Mouse (Mus musculus) lung, postnatal 36 days (tissue): Measurements from ENCODE around the gene Aadac.
A peak's percentile ranks its signal among the peaks of the same experiment; 100 is the strongest.

Experiments
- DNase-seq: peaks from one replicate; pipeline ENCODE4 v3.0.0; 2022; ENCODE audit warnings: mixed read lengths

The Aadac gene

DNA sequence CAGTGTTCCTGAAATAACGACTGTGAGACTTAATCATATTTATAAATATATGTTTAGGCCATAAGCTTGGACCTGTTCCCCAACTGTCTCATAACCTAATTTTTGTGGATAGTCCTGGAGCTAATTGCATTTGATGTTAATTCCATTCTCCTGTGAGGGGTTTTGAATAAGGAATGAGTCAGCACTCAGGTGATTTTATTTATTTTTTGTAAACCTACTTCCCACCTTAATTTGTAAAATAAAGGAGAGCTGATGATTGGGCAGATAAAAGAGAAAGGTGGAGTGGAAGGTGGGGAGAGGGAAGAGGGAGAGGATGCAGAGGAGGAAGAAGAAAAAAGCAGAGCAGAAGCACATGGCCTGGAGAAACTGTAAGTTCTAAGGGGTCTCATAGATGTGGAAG lies at the start of gene Aadac:
Gene Aadac, plus strand, starts transcription at position 301 of the 400 bp plus-strand sequence.
- DNase-seq = no peak

DNA sequence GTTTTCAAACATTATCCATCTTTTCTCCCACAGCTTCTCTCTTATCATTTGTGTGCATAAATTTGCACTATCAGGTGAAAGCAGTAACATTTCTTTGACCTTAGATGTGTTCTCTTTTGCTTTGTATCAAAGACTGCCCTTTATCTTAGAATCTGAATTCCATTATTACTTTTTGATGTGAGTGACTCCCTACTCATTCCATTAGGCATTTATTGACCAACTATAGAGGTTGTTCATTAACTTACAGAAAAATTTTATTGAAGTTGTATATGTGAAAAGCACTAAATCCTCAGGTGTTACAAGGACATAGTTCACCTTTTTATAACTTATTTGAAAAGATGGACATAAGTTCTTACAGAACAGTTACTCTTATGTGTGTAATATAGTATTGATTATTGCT lies 21.9 kb upstream of the Aadac start:
- DNase-seq = no peak

DNA sequence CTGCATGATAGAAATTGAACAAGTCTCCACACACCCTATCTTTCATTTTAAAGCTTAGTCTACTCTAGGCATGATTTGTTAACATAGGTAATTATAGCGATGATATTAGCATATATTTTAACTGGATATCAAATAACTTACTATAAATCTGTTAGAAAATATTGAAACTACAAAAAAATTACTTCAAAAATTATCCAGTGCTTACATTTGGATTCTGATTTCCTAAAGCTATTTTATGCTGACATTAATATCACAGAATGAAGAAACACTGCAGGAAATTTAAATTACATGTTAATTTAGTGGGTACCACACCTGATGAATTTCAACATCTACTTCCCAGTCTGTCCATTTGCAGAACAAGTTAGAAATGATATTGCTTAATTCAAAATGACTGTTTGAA lies 19.1 kb upstream of the Aadac start, which contains the start of gene Aadacl2:
Gene Aadacl2, plus strand, starts transcription at position 301 of the 400 bp plus-strand sequence.
- DNase-seq = no peak

DNA sequence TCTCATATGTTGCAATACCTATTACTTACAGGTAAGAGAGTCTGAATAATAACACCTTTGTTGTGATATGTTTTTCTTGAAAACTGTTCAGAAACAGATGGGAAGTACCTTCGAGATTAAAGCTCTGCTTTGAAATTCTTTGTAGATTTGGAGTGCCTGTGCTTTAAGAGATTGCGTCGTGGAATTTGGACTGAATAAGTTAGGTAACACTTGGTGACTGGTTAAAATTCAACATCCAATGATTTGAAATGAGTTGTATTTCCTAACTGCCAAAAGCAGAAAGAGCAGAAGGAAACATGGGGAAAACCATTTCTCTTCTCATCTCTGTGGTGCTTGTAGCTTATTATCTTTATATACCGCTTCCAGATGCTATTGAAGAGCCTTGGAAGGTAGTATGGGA lies 6.0 kb downstream of the Aadac start:
- no peak for DNase-seq

DNA sequence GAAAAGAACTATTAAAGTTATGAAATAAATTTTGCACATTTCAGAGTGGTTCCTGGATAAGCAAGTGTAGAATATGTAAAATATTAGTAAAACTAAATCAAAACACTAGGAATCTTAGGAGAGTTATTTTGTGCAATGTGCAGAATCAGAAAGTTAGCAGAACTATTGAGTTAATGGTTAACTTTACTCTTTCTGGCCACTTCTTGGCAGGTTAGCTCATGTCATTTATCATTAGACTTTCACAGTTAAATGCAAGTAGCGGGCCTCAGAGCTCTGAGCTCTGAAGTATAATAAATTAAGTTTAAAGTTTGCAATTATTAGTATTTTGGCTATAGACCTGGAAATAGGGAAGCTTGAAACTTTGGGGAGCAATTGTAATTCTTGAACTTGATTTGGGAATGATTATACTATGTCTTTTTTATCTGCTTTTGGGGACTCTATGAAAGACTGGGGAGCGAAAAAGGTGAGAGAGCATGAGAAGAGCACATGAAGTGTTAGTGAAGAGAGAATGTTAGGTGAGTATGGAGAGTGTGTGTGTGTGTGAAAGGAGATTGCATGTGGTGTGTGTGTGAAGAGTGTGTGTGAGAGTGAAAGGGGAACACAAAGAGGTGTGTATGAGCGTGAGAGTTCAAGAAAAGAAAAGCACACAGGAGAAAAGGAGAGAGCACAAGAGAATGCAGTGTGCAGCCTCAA lies 20.9 kb downstream of the Aadac start:
- no peak for DNase-seq

DNA sequence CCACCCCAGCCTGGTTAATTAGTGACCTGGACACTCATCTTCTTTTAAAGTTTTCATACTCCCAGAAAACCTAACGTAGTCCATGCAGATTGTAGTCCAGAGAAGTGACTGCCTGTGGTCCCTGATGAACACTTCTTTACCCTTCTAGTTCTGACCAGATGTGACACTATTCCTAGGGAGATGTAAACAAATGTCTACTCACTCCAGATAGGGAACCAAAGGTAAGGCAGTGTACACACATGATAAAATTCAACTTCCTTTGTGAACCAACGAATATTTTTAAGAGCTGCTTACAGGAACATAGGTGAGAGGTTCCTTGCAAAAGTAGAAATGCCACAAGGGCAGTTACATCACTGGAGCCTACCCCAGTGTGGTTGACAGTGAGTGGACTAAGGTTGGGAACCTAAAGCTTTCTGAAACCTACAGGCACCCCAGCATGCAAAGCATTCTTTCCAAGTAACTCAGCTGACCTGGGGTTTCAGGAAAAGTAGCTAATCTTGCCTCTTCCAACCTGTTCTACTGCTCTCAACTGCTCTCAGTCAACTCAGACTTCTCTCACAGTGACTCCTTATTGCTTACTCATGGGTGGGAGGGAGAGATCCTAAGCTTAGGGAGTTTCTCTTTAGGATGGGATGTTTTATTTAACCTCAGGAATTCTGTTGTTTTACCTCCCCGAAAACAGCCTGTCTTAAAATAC lies 27.9 kb downstream of the Aadac start:
- DNase-seq = no peak

DNA sequence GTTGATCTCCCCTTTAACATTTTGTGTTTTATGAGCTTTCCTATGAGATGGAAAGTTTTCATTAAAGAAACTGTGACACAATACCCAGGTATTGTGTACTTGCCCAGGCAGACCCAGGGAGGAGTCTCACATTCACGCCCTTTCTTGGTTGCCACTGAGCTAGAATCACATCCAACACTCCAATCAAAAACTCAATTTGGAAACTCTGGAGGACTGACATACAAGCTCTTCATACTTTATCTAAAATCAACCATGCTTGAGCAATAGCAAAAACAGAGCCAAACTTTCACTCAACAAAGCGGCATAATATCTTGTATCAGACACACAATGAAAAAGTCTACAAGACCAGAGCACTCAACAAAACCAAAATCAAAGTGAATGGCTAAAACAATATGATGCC lies 28.4 kb downstream of the Aadac start:
- DNase-seq = peak; percentile 2

DNA sequence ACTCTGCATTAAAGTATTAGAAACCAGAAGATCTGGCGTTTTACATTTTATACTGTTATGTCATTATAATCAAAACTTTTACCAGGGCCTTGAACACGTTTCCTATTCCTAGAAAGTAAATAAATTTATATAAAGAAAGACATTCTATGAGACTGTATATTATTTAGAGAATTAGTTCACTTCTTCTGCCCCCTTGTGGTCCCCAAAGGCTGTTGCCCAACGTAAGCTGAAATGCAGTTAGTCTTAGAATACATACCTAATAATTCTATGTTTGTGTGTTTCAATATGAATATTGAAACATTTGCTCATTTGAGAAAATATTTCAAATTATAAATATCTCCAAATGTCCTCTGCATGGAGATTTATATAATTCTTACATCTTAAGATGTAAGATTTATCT lies 30.9 kb downstream of the Aadac start:
- DNase-seq = peak; percentile 46

DNA sequence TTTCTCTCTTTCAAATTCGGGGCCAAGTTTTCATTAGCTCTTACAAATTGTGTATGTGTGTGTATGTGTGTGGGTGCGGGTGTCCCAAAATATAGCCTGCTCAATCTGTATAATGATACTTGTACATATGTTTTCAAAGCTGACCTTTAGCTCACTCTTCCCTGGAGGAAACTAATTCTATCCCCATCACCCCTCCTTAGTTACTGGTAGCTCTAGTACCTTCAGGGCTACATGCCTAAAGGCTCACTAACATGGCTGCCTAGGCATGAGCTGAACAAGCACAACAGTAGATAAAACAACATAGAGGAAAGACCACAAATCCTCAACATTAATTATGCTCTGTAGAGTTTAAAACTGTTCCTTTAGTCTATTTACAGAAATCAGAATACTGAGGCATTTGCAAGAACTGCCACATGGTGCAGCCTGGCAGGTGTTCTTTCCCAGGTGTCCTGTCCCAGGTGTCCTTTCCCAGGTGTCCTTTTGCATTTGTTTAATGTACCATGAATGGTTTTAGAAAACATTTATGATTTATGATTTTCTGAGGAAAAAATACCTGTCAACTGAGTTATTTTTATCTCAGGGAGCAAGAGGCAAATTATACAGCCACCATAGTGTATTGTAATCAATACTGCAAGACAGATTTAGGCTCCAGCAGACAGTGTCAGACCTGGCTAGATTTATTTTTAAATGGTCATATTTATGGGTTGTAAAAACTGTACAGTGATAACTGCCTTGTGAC lies 31.7 kb downstream of the Aadac start:
- DNase-seq = no peak

DNA sequence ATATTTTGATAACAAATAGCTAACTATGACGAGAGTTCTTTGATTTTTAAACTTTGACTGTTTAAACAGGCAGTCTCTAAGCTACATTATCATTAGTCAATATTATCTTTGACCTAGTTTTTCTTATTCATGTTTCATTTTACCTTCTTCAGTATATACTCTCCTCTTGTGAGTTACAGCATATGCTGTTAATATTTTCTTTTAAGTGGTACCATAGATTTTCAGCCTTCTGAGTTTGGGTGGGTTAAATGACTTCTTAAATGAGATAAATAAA lies 32.2 kb downstream of the Aadac start:
- no peak for DNase-seq

DNA sequence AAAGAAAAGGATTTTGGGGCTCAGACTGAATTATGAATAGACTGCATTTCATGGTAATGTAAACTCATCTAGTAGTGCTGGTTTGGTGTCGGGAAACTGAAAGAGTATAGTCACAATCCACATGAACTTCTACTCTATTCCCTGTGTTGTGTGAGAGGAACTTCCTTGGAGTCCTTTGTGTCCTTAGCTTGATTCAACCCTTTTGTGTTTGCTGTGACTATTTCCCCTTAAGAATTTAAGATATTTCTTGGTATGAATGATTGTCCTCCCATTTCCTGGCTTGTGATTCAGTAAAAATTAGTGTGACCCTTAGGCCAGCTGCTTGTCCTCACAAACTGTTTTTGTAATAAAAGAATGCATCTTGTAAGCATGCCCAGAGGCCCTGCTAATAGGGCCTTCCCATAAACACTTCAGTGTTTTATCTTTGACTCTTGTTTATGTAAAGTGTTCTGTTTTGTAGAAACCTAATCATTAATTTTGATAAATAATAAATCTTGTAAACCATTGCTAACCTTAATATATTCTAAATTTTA lies 53.4 kb downstream of the Aadac start:
- peak; percentile 65 for DNase-seq

DNA sequence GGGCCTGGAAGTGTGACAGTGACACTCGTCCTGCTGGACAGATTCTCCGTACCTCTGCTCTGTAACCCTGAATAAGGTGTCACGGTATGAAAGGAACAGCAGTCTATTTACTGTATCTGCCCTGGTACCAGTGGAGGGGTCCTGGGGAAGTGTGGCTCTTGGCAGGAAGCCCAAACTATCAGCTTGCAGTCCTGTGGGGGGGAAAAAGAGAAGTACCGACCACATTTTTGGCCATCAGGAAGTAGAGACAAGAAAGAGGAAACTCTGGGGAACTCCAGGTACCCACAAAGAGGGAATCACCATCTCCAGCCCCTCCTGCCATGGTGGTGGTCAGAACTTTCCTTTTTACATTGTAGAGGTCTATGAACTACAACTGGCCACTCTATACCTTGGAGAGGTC lies 55.1 kb downstream of the Aadac start:
- DNase-seq = peak; percentile 42

DNA sequence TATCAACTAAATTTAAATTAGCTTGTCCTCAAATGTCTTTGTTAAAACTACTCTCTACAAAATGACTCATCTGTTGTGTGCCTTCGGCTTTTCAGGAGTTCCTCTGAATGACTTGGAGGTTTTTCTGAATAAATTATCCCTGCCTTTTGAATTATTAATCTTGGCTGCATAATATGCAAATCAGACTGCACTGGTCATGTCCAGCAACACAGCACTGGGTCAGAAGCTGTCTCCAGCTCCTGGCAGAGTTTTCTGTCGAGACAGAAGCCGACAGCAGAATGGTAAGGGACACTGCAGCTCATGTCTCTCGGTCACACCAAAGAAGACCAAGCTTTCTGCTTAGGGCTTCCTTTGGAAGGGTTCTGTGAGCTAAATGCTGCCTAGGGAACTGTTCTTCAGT lies 56.1 kb downstream of the Aadac start, which contains the start of gene Sucnr1:
Gene Sucnr1, plus strand, starts transcription at position 222 of the 400 bp plus-strand sequence.
- no peak for DNase-seq

DNA sequence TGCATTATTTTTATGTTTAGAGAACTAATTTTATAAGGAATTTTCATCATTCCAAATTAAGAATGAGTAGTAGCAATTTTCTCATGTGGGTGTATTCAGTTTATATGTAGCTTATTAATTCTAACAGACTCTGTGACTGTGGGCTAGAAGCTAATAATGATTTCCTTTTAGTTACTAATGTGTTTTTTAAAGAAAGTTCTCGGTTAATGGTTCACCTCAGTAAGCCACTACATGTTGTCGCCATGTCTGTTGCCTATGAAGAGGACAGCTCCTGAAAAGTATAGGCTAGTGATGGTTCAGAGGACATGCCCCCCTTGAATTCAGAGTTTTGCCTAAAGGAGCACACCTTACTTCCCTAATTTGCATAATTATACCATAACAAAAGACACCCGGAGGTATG lies 57.2 kb downstream of the Aadac start:
- DNase-seq = no peak

DNA sequence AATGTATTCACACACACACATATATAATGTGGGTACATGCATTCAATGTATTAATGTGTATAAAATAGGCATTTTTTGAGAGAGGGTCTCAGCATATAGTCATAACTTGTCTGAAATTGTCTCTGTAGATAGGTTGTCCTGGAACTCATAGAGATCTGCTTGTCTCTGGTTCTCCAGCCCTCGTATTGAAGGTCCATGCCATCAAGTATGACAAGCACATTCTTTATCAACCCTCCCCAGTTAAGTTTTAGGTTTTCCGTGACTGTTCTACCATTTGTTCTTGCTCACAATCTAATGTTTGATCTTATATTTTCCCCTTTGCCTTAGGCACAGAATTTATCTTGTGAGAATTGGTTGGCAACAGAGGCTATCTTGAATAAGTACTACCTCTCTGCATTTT lies 60.2 kb downstream of the Aadac start:
- no peak for DNase-seq
